Mouse (Mus musculus): ENCODE results near the gene Fam189b.
A peak's percentile ranks its signal among the peaks of the same experiment; 100 is the strongest.
"Not testable (repeated sequence)": the region's sequence is repeated elsewhere in the genome, so short reads cannot be mapped to it uniquely, and the experiment has no call there.

Gene Fam189b

GRCm38 (mm10) chr3:89183058-89183958 lies at the start of gene Fam189b:
Gene Fam189b (plus strand): TSS chr3:89183143.
- DNase-seq (ENCODE audit: low spot score) = peak; percentile 86

- DNase-seq (ENCODE audit: low spot score) = no peak
These were observed 49.2 kb upstream of the Fam189b start for GRCm38 (mm10) chr3:89133752-89134151.

- DNase-seq (ENCODE audit: low spot score) = no peak
These were observed 47.0 kb upstream of the Fam189b start, which contains the start of gene Pklr for GRCm38 (mm10) chr3:89135958-89136357. Gene Pklr (plus strand): TSS chr3:89136142.

- DNase-seq (ENCODE audit: low spot score) = no peak
These were observed 46.6 kb upstream of the Fam189b start for GRCm38 (mm10) chr3:89136365-89136764.

GRCm38 (mm10) chr3:89144821-89145220 lies 38.1 kb upstream of the Fam189b start:
- no peak for DNase-seq (ENCODE audit: low spot score)

- no peak for DNase-seq (ENCODE audit: low spot score)
These were observed 37.4 kb upstream of the Fam189b start for GRCm38 (mm10) chr3:89145566-89145965.

- DNase-seq (ENCODE audit: low spot score) = no peak
These were observed 35.6 kb upstream of the Fam189b start for GRCm38 (mm10) chr3:89147101-89147978.

- no peak for DNase-seq (ENCODE audit: low spot score)
These were observed 35.0 kb upstream of the Fam189b start for GRCm38 (mm10) chr3:89147979-89148311.

- DNase-seq (ENCODE audit: low spot score) = no peak
These were observed 34.4 kb upstream of the Fam189b start for GRCm38 (mm10) chr3:89148567-89148966.

GRCm38 (mm10) chr3:89152084-89152835 lies 30.7 kb upstream of the Fam189b start:
- no peak for DNase-seq (ENCODE audit: low spot score)

- no peak for DNase-seq (ENCODE audit: low spot score)
These were observed 26.0 kb upstream of the Fam189b start for GRCm38 (mm10) chr3:89156951-89157350.

- no peak for DNase-seq (ENCODE audit: low spot score)
These were observed 24.3 kb upstream of the Fam189b start for GRCm38 (mm10) chr3:89158651-89159050.

GRCm38 (mm10) chr3:89159211-89159610 lies 23.7 kb upstream of the Fam189b start:
- DNase-seq (ENCODE audit: low spot score) = peak; percentile 74

- peak; percentile 71 for DNase-seq (ENCODE audit: low spot score)
These were observed 23.2 kb upstream of the Fam189b start, which contains the start of gene Hcn3 for GRCm38 (mm10) chr3:89159616-89160344. Gene Hcn3 (minus strand): TSS chr3:89160196.

- not testable (repeated sequence) for DNase-seq (ENCODE audit: low spot score)
These were observed 21.7 kb upstream of the Fam189b start for GRCm38 (mm10) chr3:89161207-89161606.

GRCm38 (mm10) chr3:89161786-89162185 lies 21.2 kb upstream of the Fam189b start:
- no peak for DNase-seq (ENCODE audit: low spot score)

GRCm38 (mm10) chr3:89163123-89163522 lies 19.8 kb upstream of the Fam189b start:
- no peak for DNase-seq (ENCODE audit: low spot score)

- no peak for DNase-seq (ENCODE audit: low spot score)
These were observed 19.2 kb upstream of the Fam189b start for GRCm38 (mm10) chr3:89163643-89164245.

- DNase-seq (ENCODE audit: low spot score) = peak; percentile 95
These were observed 18.3 kb upstream of the Fam189b start, which contains the start of gene Clk2 for GRCm38 (mm10) chr3:89164506-89165267. Gene Clk2 (plus strand): TSS chr3:89164795.
